Mouse (Mus musculus): Measurements from ENCODE around the gene Ccdc33. TPM values are rescaled to one million over a fixed set of nuclear protein-coding genes. Genes with fewer than 3 reads are reported as not detected.

Gene Ccdc33
- polyA plus RNA-seq, 1 experiment from 2014 or later: not detected

DNA sequence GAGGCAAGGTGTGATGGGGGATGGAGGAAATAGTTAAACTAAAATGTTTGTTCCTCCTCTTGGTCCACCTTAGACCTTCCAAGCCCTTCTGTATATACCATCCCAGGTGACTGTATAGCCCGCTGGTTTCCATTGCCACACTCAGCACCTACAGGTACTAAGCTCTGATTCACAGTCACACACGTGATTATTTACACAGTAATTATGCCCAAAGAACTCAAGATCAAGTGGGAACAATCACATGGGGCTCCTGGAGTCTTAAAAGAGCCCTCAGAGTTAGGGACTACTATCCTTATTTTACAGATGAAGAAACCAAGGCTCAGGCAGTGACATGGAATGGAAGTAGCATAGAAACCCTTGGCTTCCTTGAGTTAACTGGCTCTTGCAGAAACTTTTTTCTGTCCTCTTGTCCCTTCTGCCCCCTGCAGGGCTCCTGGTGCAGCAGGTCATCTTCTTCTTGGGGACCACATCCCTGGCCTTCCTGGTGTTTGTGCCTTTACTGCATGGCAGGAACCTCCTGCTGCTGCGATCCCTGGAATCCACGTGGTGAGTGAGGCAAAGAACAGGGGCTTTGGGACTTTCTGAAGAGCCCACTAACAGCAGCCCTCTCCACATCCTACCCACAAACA is 32.2 kb upstream of the Ccdc33 start:
- H3K27me3 ChIP-seq: peaks cover 8% of the 10 kb centered on the region; the same call in 1 of the 2 replicates
- H3K27ac ChIP-seq: no peak overlapping the region
- no peak overlapping the region for H3K9ac ChIP-seq
- no peak overlapping the region for H3K4me3 ChIP-seq
- no peak overlapping the region for H3K4me2 ChIP-seq
- no peaks in the 10 kb centered on the region for H3K36me3 ChIP-seq
- 74% methylated on average over 4 of the region's 4 CpGs for WGBS
- no peaks in the 10 kb centered on the region for H3K9me3 ChIP-seq (replicated peaks)
- peaks cover 13% of the 10 kb centered on the region for H3K4me1 ChIP-seq (replicated peaks)
- ATAC-seq (replicated peaks; ENCODE audit: insufficient number of reproducible peaks, insufficient read depth, low FRiP score, low read depth): no peak

DNA sequence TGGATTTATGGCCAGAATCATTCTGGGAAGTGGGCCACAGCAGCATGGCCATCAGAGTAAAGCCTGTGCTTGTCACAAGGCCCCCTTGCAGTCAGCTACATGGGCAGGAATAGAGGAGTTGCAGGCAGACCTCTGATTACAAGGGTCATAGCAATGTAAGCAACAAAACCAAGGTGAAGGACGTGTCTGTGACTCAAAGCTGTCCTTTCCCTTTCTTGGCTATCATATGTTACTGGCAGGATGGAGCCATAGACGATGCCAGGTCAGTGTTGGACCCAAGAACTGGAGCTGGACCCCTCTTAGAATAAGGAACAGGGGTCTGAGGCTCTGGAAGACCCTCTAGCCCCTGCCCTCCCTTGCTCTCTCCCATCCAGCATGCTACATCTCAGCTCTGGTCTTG is 30.2 kb upstream of the Ccdc33 start:
- Histone ChIP-seq H3K27me3 (peaks cover 8% of the 10 kb centered on the region; the same call in 1 of the 2 replicates), H3K9me3 (replicated peaks) (no peaks in the 10 kb centered on the region), H3K4me1 (replicated peaks) (no peaks in the 10 kb centered on the region), H3K9ac (no peak overlapping the region), H3K36me3 (no peaks in the 10 kb centered on the region), H3K4me3 (no peak overlapping the region), H3K27ac (no peak overlapping the region), H3K4me2 (no peak overlapping the region)
- no peak for ATAC-seq (replicated peaks; ENCODE audit: insufficient number of reproducible peaks, insufficient read depth, low FRiP score, low read depth)
- 44% methylated on average over 2 of the region's 2 CpGs for WGBS

DNA sequence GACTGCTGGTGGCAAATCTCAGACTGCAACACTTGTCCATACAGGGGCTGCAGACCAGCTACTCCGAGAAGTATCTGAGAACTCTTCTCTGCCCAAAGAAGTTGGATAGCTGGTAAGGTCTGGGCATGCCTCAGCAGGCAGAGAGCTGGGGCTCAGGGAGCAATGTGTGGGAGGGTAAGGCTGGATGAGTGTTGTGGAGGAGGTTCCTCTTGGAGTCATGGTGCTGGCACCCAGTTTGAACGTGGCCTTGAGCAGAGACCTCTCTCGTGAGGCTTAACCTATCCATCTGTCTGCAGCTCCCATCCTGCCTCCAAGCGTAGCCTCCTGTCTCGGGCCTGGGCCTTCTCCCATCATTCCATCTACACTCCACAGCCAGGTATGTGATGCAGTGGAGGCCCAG is 26.8 kb upstream of the Ccdc33 start:
- Histone ChIP-seq H3K36me3 (no peaks in the 10 kb centered on the region), H3K27me3 (peaks cover 24% of the 10 kb centered on the region; the same call in 1 of the 2 replicates), H3K27ac (no peak overlapping the region), H3K9me3 (replicated peaks) (no peaks in the 10 kb centered on the region), H3K4me1 (replicated peaks) (peaks cover 4% of the 10 kb centered on the region), H3K4me2 (no peak overlapping the region), H3K9ac (no peak overlapping the region), H3K4me3 (no peak overlapping the region)
- ATAC-seq (replicated peaks; ENCODE audit: insufficient number of reproducible peaks, insufficient read depth, low FRiP score, low read depth): no peak
- 67% methylated on average over 5 of the region's 5 CpGs for WGBS

DNA sequence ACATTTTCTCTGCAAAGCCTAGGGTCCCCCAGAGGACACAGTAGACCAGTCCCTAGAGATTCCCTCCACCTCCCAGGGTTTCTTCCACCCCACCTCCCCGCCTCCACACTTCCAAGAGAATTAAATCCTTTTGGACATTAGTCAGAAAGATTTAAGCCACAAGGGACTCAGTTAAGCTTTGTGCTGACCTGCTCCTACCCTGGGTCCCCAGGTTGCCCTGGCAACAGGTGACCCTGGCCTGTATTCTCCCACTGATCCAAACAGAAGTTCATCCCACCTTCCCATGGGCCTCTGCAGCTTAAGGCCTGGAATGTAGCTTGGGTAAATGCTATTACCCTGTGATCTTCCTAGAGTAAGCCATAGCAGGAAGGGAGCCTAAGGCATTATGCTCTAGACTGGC is 26.0 kb upstream of the Ccdc33 start:
- peaks cover 4% of the 10 kb centered on the region for H3K4me1 ChIP-seq (replicated peaks)
- 81% methylated on average over 1 of the region's 1 CpGs for WGBS
- peaks cover 29% of the 10 kb centered on the region; the same call in 1 of the 2 replicates for H3K27me3 ChIP-seq
- no peak for ATAC-seq (replicated peaks; ENCODE audit: insufficient number of reproducible peaks, insufficient read depth, low FRiP score, low read depth)
- H3K4me3 ChIP-seq: no peak overlapping the region
- H3K9me3 ChIP-seq (replicated peaks): no peaks in the 10 kb centered on the region
- no peak overlapping the region for H3K27ac ChIP-seq
- H3K36me3 ChIP-seq: no peaks in the 10 kb centered on the region
- H3K9ac ChIP-seq: no peak overlapping the region
- no peak overlapping the region for H3K4me2 ChIP-seq

DNA sequence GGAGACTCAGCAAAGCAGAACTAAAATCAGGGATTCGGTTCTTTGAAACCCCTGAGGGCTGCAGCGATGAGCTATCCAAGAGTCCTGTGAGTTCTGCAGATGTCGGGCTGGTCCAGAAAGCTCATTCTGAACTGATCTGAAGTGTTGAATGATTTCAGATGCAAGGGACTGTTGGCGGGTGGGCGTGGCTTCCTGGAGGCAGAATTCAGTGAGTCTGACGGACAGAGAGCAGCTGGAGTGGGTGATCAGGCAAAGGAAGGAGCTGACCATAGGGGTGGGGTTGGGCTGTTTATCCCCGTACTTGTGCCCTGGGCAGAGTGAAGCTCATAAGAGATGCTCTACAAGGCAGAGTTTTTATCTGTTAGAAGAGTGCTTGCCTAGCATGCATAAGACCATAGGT is 24.8 kb upstream of the Ccdc33 start:
- Histone ChIP-seq H3K4me2 (no peak overlapping the region), H3K4me1 (replicated peaks) (peaks cover 4% of the 10 kb centered on the region), H3K27ac (no peak overlapping the region), H3K27me3 (peaks cover 41% of the 10 kb centered on the region), H3K9ac (no peak overlapping the region), H3K36me3 (no peaks in the 10 kb centered on the region), H3K9me3 (replicated peaks) (no peaks in the 10 kb centered on the region), H3K4me3 (no peak overlapping the region)
- WGBS: 33% methylated on average over 7 of the region's 7 CpGs
- no peak for ATAC-seq (replicated peaks; ENCODE audit: insufficient number of reproducible peaks, insufficient read depth, low FRiP score, low read depth)

DNA sequence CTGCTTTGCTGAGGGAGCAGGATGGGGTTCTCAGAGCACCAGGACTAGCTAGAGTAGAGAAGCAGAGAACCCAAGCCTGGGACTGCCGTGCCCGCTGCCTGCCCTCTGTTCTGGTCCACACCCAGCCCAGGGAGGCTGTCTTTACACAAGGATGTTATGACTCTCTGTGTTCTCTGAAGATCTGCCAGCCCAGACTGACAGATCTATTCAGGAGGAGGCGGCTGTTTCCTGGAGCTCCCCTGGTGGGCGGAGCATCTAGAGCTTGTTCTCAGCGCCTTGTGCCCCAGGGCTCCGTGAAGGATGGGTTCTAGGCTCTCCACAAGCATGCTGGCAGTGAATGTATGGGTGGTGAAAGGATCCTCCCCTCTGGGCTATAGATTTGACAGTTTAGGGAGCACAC is 21.3 kb upstream of the Ccdc33 start:
- H3K27me3 ChIP-seq: peaks cover 47% of the 10 kb centered on the region
- peak; percentile 40; the same call in 1 of the 2 replicates for ATAC-seq (replicated peaks; ENCODE audit: insufficient number of reproducible peaks, insufficient read depth, low FRiP score, low read depth)
- H3K9ac ChIP-seq: no peak overlapping the region
- no peak overlapping the region for H3K4me2 ChIP-seq
- H3K9me3 ChIP-seq (replicated peaks): no peaks in the 10 kb centered on the region
- peaks cover 13% of the 10 kb centered on the region for H3K4me1 ChIP-seq (replicated peaks)
- H3K4me3 ChIP-seq: no peak overlapping the region
- 33% methylated on average over 6 of the region's 6 CpGs for WGBS
- H3K36me3 ChIP-seq: no peaks in the 10 kb centered on the region
- H3K27ac ChIP-seq: no peak overlapping the region

DNA sequence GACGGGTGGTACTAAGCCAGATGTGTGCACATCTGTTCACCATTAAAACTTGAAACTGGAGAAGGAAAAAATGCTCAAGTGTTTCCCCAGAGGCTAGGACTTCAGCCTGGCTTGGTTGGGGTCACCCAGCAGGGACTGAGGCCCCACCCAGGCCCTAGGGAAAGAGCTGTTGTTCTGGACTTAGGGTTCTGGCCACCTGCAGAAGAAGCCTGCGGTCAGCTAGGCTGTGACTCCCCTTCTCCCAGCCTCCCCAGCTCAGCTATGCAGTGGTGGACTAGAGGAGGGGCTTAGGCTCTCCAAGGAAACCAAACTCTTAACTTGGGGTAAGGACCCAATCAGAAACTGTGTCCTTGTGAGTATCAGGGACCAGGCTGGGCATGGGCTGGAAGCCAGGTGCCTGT is 17.3 kb upstream of the Ccdc33 start:
- Histone ChIP-seq H3K4me2 (no peak overlapping the region), H3K36me3 (no peaks in the 10 kb centered on the region)

DNA sequence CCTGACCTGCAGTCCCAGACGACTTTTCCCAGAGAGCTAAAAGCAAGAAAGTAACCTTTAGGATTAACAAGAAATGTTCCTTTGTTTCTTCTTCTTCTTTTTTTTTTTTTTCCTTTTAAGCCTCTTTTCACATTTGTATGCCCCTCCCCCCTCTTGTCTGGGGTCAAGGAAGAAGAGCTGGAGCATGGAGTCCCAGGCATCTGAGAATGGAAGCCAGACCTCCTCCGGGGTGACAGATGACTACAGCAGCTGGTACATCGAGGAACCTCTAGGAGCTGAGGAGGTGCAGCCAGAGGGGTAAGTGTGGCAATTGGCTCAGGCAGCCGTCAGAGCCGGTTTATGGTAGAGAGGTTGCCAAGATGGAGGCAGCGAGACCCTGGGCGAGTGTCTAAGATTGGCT is 16.3 kb upstream of the Ccdc33 start:
- ATAC-seq (replicated peaks; ENCODE audit: insufficient number of reproducible peaks, insufficient read depth, low FRiP score, low read depth): no peak
- H3K4me1 ChIP-seq (replicated peaks): peaks cover 18% of the 10 kb centered on the region

More for the DNA sequence above, 17.3 kb upstream of the Ccdc33 start:
- 36% methylated on average over 2 of the region's 2 CpGs for WGBS
- no peaks in the 10 kb centered on the region for H3K9me3 ChIP-seq (replicated peaks)
- no peak overlapping the region for H3K27ac ChIP-seq
- no peak for ATAC-seq (replicated peaks; ENCODE audit: insufficient number of reproducible peaks, insufficient read depth, low FRiP score, low read depth)
- no peak overlapping the region for H3K4me3 ChIP-seq
- H3K4me1 ChIP-seq (replicated peaks): peaks cover 16% of the 10 kb centered on the region
- H3K9ac ChIP-seq: no peak overlapping the region
- H3K27me3 ChIP-seq: peaks cover 66% of the 10 kb centered on the region

DNA sequence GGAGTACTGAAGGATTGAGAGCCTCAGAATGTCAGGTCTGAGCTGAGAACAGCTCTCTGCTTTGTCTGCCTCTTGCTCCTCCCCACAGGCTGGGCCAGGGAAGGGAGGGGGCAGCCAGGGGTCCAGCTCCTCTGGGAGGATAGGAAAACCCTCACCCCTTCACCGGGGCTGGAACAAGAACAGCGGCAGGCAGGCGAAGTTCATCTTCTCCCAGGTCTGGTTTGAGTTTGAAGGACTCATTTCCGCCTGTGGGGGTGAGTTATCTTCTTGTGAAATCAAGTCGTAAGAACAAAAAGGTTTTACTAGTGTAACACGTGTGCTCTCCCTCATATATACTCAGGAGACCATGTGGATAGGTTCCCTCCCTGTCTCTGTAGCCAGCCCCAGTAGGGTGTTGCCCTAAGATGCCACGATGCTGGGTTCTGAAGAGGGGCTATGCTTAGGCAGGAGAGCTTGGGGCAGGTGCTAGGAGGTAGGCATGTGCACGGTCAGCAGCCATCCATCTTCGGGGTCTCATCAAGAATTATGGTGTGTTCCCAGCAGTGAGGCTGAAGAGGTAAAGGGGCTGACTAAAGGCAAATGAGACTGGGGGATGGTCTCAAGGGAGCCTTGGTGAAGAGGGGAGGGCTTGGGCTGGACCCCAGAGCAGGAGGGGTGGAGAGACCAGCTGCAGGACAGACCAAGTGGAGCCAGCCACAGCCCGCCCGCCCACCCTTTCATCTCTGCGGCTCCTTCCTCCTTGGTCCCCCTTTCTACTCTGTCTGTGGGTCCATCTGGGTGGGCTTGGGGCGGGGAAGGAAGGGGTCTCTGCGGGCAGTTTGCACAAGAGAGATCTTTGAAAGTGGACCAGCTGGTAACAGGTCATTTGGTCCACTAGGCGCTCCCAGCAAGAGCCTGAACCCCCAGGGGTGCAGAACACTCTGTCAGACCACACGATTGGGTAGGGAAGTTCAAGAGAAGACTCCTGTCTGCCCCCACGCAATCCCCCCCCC is 15.6 kb upstream of the Ccdc33 start:
- H3K27ac ChIP-seq: no peak overlapping the region
- WGBS: 13% methylated on average over 16 of the region's 17 CpGs
- no peaks in the 10 kb centered on the region for H3K36me3 ChIP-seq
- H3K27me3 ChIP-seq: peaks cover 71% of the 10 kb centered on the region
- no peak overlapping the region for H3K4me2 ChIP-seq
- no peak for ATAC-seq (replicated peaks; ENCODE audit: insufficient number of reproducible peaks, insufficient read depth, low FRiP score, low read depth)
- H3K4me3 ChIP-seq: no peak overlapping the region
- no peaks in the 10 kb centered on the region for H3K9me3 ChIP-seq (replicated peaks)
- no peak overlapping the region for H3K9ac ChIP-seq
- H3K4me1 ChIP-seq (replicated peaks): peaks cover 23% of the 10 kb centered on the region

More for the DNA sequence above, 16.3 kb upstream of the Ccdc33 start:
- H3K9ac ChIP-seq: no peak overlapping the region
- H3K27me3 ChIP-seq: peaks cover 70% of the 10 kb centered on the region
- 28% methylated on average over 7 of the region's 7 CpGs for WGBS
- H3K4me3 ChIP-seq: no peak overlapping the region
- no peaks in the 10 kb centered on the region for H3K9me3 ChIP-seq (replicated peaks)
- no peaks in the 10 kb centered on the region for H3K36me3 ChIP-seq
- H3K4me2 ChIP-seq: no peak overlapping the region
- H3K27ac ChIP-seq: no peak overlapping the region

DNA sequence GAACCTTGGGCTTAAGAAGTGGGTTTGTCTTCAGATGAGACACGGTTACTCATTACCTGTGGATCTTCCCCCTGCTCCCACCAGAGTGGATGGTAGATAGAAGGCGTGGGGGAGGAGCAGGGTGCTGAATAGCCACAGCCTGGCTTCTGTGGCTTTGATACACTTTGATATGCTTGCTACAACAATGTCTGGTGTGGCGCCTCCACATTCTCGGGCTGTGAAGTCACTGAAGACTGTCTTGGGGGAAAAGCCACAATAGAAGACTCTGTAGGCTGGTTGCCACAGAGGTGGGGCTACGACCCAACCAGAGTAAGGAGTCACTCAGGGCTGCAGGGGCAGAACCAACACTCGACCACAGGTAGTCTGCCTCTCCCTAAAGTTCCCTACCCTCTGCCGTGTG is 13.1 kb upstream of the Ccdc33 start:
- no peak for ATAC-seq (replicated peaks; ENCODE audit: insufficient number of reproducible peaks, insufficient read depth, low FRiP score, low read depth)
- 53% methylated on average over 7 of the region's 7 CpGs for WGBS
- peaks cover 75% of the 10 kb centered on the region for H3K27me3 ChIP-seq

DNA sequence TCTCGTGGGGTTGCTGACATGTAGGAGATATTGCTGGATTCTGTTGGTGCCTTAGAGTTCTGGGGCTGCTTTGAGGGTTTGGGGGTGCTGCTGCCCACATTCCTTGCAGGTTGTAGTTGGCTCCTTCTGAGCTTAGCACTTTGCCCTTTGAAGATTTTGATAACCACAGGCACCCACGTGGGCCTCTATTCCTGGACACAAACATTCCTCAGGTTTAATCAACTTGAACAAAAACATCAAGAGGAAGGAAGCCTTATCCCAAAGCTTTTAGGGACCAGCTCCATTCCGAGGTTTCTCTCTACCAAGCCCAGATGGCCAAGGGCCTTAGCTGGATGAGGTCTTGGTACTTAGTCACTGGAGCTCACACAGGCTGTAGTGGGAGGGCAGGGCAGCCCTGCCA is 12.3 kb upstream of the Ccdc33 start:
- no peak for ATAC-seq (replicated peaks; ENCODE audit: insufficient number of reproducible peaks, insufficient read depth, low FRiP score, low read depth)
- 31% methylated on average over 3 of the region's 3 CpGs for WGBS
- Histone ChIP-seq H3K36me3 (no peaks in the 10 kb centered on the region), H3K4me3 (no peak overlapping the region), H3K4me1 (replicated peaks) (peaks cover 21% of the 10 kb centered on the region), H3K4me2 (no peak overlapping the region), H3K27me3 (peaks cover 73% of the 10 kb centered on the region), H3K27ac (no peak overlapping the region), H3K9me3 (replicated peaks) (no peaks in the 10 kb centered on the region), H3K9ac (no peak overlapping the region)

More for the DNA sequence above, 13.1 kb upstream of the Ccdc33 start:
- H3K36me3 ChIP-seq: no peaks in the 10 kb centered on the region
- H3K4me2 ChIP-seq: no peak overlapping the region
- H3K27ac ChIP-seq: no peak overlapping the region
- no peak overlapping the region for H3K9ac ChIP-seq
- no peaks in the 10 kb centered on the region for H3K9me3 ChIP-seq (replicated peaks)
- H3K4me3 ChIP-seq: no peak overlapping the region
- H3K4me1 ChIP-seq (replicated peaks): peaks cover 27% of the 10 kb centered on the region
